Mouse (Mus musculus) forebrain, embryonic 13.5 days (tissue): ENCODE measurements at regions not wholly inside any gene's neighbourhood (a gene's known extent, or its start where the extent isn't known, plus 50 kb on each side); places are given as distances from the start of the nearest gene placed in this dataset.

ENCODE experiments used
- ATAC-seq: fragments of 200-750 bp; cut with Nextera tagmentation; 2 replicates; pipeline ENCODE4 v1.8.0; 2017
- H3K27ac ChIP-seq: fragments of 300-500 bp; sonication (generic); 2 replicates; pipeline ENCODE4 v1.5.1; 2015; ENCODE audit warnings: inconsistent platforms, mild to moderate bottlenecking, moderate library complexity
- H3K27me3 ChIP-seq: fragments of 300-500 bp; sonication (generic); 2 replicates; pipeline ENCODE4 v1.6.1; 2015; ENCODE audit warnings: mild to moderate bottlenecking, inconsistent platforms
- H3K36me3 ChIP-seq: fragments of 300-500 bp; sonication (generic); 2 replicates; pipeline ENCODE4 v1.6.1; 2015; ENCODE audit warnings: mild to moderate bottlenecking, inconsistent platforms; ENCODE audit not compliant: poor library complexity, severe bottlenecking
- H3K4me1 ChIP-seq: fragments of 300-500 bp; sonication (generic); 2 replicates; pipeline ENCODE4 v1.6.1; 2015; ENCODE audit warnings: inconsistent platforms
- H3K4me2 ChIP-seq: fragments of 300-500 bp; sonication (generic); 2 replicates; pipeline ENCODE4 v1.6.1; 2015; ENCODE audit warnings: inconsistent platforms, mild to moderate bottlenecking, moderate library complexity
- H3K4me3 ChIP-seq: fragments of 300-500 bp; sonication (generic); 2 replicates; pipeline ENCODE4 v1.5.1; 2015; ENCODE audit warnings: mild to moderate bottlenecking, inconsistent platforms
- H3K9ac ChIP-seq: fragments of 300-500 bp; sonication (generic); 2 replicates; pipeline ENCODE4 v1.6.1; 2015; ENCODE audit warnings: mild to moderate bottlenecking, inconsistent platforms
- H3K9me3 ChIP-seq: fragments of 300-500 bp; sonication (generic); replicated peaks from 2 replicates; pipeline ENCODE4 v1.6.1; 2016; ENCODE audit warnings: inconsistent platforms
- WGBS: fragments of 180-500 bp; shearing (Covaris S2); methylation state at CpG from one replicate; pipeline ENCODE4 v1.1.7; 2015; 5-methylcytosine and 5-hydroxymethylcytosine counted together

GRCm38 (mm10) chr14:17569087-17569636 is 90.9 kb upstream of the Thrb start:
- ATAC-seq: no peak
- H3K4me3 ChIP-seq: no peak overlapping the region
- no peaks in the 10 kb centered on the region for H3K4me1 ChIP-seq
- 81% methylated on average over 2 of the region's 2 CpGs for WGBS
- no peak overlapping the region for H3K4me2 ChIP-seq
- no peaks in the 10 kb centered on the region for H3K27me3 ChIP-seq
- H3K9ac ChIP-seq: no peak overlapping the region
- no peak overlapping the region for H3K27ac ChIP-seq
- no peaks in the 10 kb centered on the region for H3K36me3 ChIP-seq
- no peaks in the 10 kb centered on the region for H3K9me3 ChIP-seq

GRCm38 (mm10) chr14:17578776-17579175 is 81.3 kb upstream of the Thrb start:
- 65% methylated on average over 1 of the region's 1 CpGs for WGBS
- no peaks in the 10 kb centered on the region for H3K4me1 ChIP-seq
- no peak overlapping the region for H3K4me2 ChIP-seq
- H3K27ac ChIP-seq: no peak overlapping the region
- no peak for ATAC-seq
- H3K36me3 ChIP-seq: no peaks in the 10 kb centered on the region
- H3K9me3 ChIP-seq: no peaks in the 10 kb centered on the region
- H3K4me3 ChIP-seq: no peak overlapping the region
- no peak overlapping the region for H3K9ac ChIP-seq
- no peaks in the 10 kb centered on the region for H3K27me3 ChIP-seq

- Histone ChIP-seq H3K36me3 (no peaks in the 10 kb centered on the region), H3K27ac (no peak overlapping the region), H3K27me3 (no peaks in the 10 kb centered on the region), H3K4me1 (no peaks in the 10 kb centered on the region), H3K4me3 (no peak overlapping the region), H3K9ac (no peak overlapping the region), H3K9me3 (no peaks in the 10 kb centered on the region), H3K4me2 (no peak overlapping the region)
- no peak for ATAC-seq
These were observed 70.5 kb upstream of the Thrb start for GRCm38 (mm10) chr14:17589595-17589994.

- Histone ChIP-seq H3K4me2 (no peak overlapping the region), H3K27me3 (no peaks in the 10 kb centered on the region), H3K36me3 (no peaks in the 10 kb centered on the region), H3K4me3 (no peak overlapping the region), H3K27ac (no peak overlapping the region), H3K4me1 (no peaks in the 10 kb centered on the region), H3K9ac (no peak overlapping the region), H3K9me3 (no peaks in the 10 kb centered on the region)
- 69% methylated on average over 5 of the region's 5 CpGs for WGBS
- no peak for ATAC-seq
These were observed 60.5 kb upstream of the Thrb start for GRCm38 (mm10) chr14:17599553-17599952.

GRCm38 (mm10) chr14:17602357-17602756 is 57.7 kb upstream of the Thrb start:
- no peak overlapping the region for H3K27ac ChIP-seq
- no peaks in the 10 kb centered on the region for H3K27me3 ChIP-seq
- no peaks in the 10 kb centered on the region for H3K4me1 ChIP-seq
- ATAC-seq: no peak
- no peak overlapping the region for H3K4me2 ChIP-seq
- 97% methylated on average over 1 of the region's 1 CpGs for WGBS
- no peak overlapping the region for H3K9ac ChIP-seq
- no peaks in the 10 kb centered on the region for H3K36me3 ChIP-seq
- no peaks in the 10 kb centered on the region for H3K9me3 ChIP-seq
- H3K4me3 ChIP-seq: no peak overlapping the region

- Histone ChIP-seq H3K27me3 (no peaks in the 10 kb centered on the region), H3K9ac (no peak overlapping the region), H3K9me3 (no peaks in the 10 kb centered on the region), H3K36me3 (no peaks in the 10 kb centered on the region), H3K4me2 (no peak overlapping the region), H3K27ac (no peak overlapping the region), H3K4me3 (no peak overlapping the region), H3K4me1 (no peaks in the 10 kb centered on the region)
- ATAC-seq: no peak
- 41% methylated on average over 3 of the region's 3 CpGs for WGBS
These were observed 54.0 kb upstream of the Thrb start for GRCm38 (mm10) chr14:17606018-17606417.

GRCm38 (mm10) chr14:17607186-17607585 is 52.9 kb upstream of the Thrb start:
- 78% methylated on average over 2 of the region's 2 CpGs for WGBS

More at GRCm38 (mm10) chr14:17607186-17607585, 52.9 kb upstream of the Thrb start:
- Histone ChIP-seq H3K4me1 (no peaks in the 10 kb centered on the region), H3K9me3 (no peaks in the 10 kb centered on the region), H3K4me3 (no peak overlapping the region), H3K4me2 (no peak overlapping the region), H3K27ac (no peak overlapping the region), H3K9ac (no peak overlapping the region), H3K36me3 (no peaks in the 10 kb centered on the region), H3K27me3 (no peaks in the 10 kb centered on the region)
- no peak for ATAC-seq
